Mouse (Mus musculus) myocyte (in vitro differentiated cells): ENCODE measurements around the gene Ap5b1. TPM values are rescaled to one million over a fixed set of nuclear protein-coding genes. Genes with fewer than 3 reads are reported as not detected.
A peak's percentile ranks its signal among the peaks of the same experiment; 100 is the strongest.

Experiments used
- H3K27me3 ChIP-seq: one replicate; pipeline ENCODE4 v1.6.1; 2011; ENCODE audit not compliant: control insufficient read depth, insufficient read depth, insufficient read length
- H3K36me3 ChIP-seq: one replicate; pipeline ENCODE4 v1.6.1; 2011; ENCODE audit not compliant: control insufficient read depth, insufficient read depth
- H3K4me2 ChIP-seq: one replicate; pipeline ENCODE4 v1.6.1; 2011; ENCODE audit warnings: low read depth, control low read depth
- H3K4me3 ChIP-seq: one replicate; pipeline ENCODE4 v1.5.1; 2011; ENCODE audit warnings: mild to moderate bottlenecking, control low read depth, moderate library complexity
- H3K79me2 ChIP-seq: one replicate; pipeline ENCODE4 v1.6.1; 2011; ENCODE audit not compliant: control insufficient read depth, insufficient read depth
- H3ac ChIP-seq: one replicate; pipeline ENCODE4 v1.6.1; 2011; ENCODE audit not compliant: control insufficient read depth, insufficient read length
- CEBPB ChIP-seq: IDR thresholded peaks from 2 replicates; pipeline ENCODE4 v1.6.1; 2011; ENCODE audit warnings: mild to moderate bottlenecking, moderate library complexity; ENCODE audit not compliant: poor library complexity, insufficient read depth, severe bottlenecking
- E2F4 ChIP-seq: IDR thresholded peaks from one replicate; pipeline ENCODE4 v1.6.1; 2011; ENCODE audit warnings: mild to moderate bottlenecking, control low read depth, moderate library complexity; ENCODE audit not compliant: insufficient read depth
- MAX ChIP-seq: IDR thresholded peaks from one replicate; pipeline ENCODE4 v1.6.1; 2011; ENCODE audit warnings: low read depth, mild to moderate bottlenecking, control low read depth
- MYOD1 ChIP-seq, 3 experiments: IDR thresholded peaks; one replicate each; pipeline ENCODE4 v1.6.1; 2011; ENCODE audit warnings: control low read depth in 2 of 3, low read depth in 2 of 3, mild to moderate bottlenecking in 2 of 3, moderate library complexity in 1 of 3; ENCODE audit not compliant: insufficient read length in 2 of 3, control insufficient read depth in 1 of 3
- MYOG ChIP-seq, 3 experiments: IDR thresholded peaks; one replicate each; pipeline ENCODE4 v1.6.1; 2011; ENCODE audit warnings: control low read depth in 2 of 3, low read depth in 2 of 3, mild to moderate bottlenecking in 2 of 3; ENCODE audit not compliant: insufficient read length in 2 of 3, control insufficient read depth in 1 of 3, insufficient read depth in 1 of 3
- POLR2A ChIP-seq: IDR thresholded peaks from one replicate; pipeline ENCODE4 v1.6.1; 2011; ENCODE audit warnings: low read depth, mild to moderate bottlenecking, control low read depth, moderate library complexity; ENCODE audit not compliant: insufficient read length
- POLR2AphosphoS2 ChIP-seq: IDR thresholded peaks from one replicate; pipeline ENCODE4 v1.6.1; 2011; ENCODE audit warnings: low read depth, control low read depth; ENCODE audit not compliant: insufficient read length
- REST ChIP-seq: IDR thresholded peaks from one replicate; pipeline ENCODE4 v1.6.1; 2011; ENCODE audit warnings: mild to moderate bottlenecking, control low read depth, moderate library complexity; ENCODE audit not compliant: insufficient read depth, insufficient read length
- SRF ChIP-seq: IDR thresholded peaks from one replicate; pipeline ENCODE4 v1.6.1; 2011; ENCODE audit warnings: low read depth; ENCODE audit not compliant: control insufficient read depth, insufficient read length
- TCF12 ChIP-seq: IDR thresholded peaks from one replicate; pipeline ENCODE4 v1.6.1; 2011; ENCODE audit warnings: mild to moderate bottlenecking, control low read depth; ENCODE audit not compliant: poor library complexity, insufficient read depth, severe bottlenecking
- TCF3 ChIP-seq: IDR thresholded peaks from one replicate; pipeline ENCODE4 v1.6.1; 2011; ENCODE audit warnings: low read depth, control low read depth; ENCODE audit not compliant: insufficient read length
- USF1 ChIP-seq: IDR thresholded peaks from one replicate; pipeline ENCODE4 v1.6.1; 2011; ENCODE audit warnings: low read depth, mild to moderate bottlenecking, control low read depth, moderate library complexity
- polyA plus RNA-seq: library from polyadenylated mRNA; unstranded; fragments of >200 nt; fragmentation: generic; extraction: Trizol; gene quantifications from one replicate; pipeline ENCODE4 v1.2.1, GENCODE M21; 2012; ENCODE audit warnings: missing spikeins

Gene Ap5b1
- polyA plus RNA-seq, 1 experiment: 3.2 TPM

- H3K4me2 ChIP-seq: no peak overlapping the region
- H3K36me3 ChIP-seq: no peaks in the 10 kb centered on the region
- no peaks in the 10 kb centered on the region for H3K27me3 ChIP-seq
- TF ChIP-seq POLR2A (no peak), SRF (no peak), E2F4 (no peak), USF1 (no peak), POLR2AphosphoS2 (no peak), MYOD1 (IDR thresholded peaks at IDR 0.05; ENCODE audit: control insufficient read depth in 1 of 3, insufficient read length in 2 of 3, low read depth in 2 of 3) (no peak), MYOG (IDR thresholded peaks at IDR 0.05; ENCODE audit: control insufficient read depth in 1 of 3, insufficient read depth in 1 of 3, insufficient read length in 2 of 3, low read depth in 2 of 3) (no peak), MAX (no peak), CEBPB (no peak), TCF12 (no peak)
- no peak overlapping the region for H3K4me3 ChIP-seq
- H3K79me2 ChIP-seq: no peaks in the 10 kb centered on the region
- H3ac ChIP-seq: no peak overlapping the region
Observed at GRCm38 (mm10) chr19:5591888-5592287, 24.1 kb downstream of the Ap5b1 start.

- Histone ChIP-seq H3K79me2 (no peaks in the 10 kb centered on the region), H3K4me3 (no peak overlapping the region), H3K4me2 (no peak overlapping the region), H3K36me3 (peaks cover 7% of the 10 kb centered on the region), H3K27me3 (no peaks in the 10 kb centered on the region), H3ac (no peak overlapping the region)
- TF ChIP-seq CEBPB: no peak
- TF ChIP-seq E2F4: no peak
Observed at GRCm38 (mm10) chr19:5599224-5599623, 31.4 kb downstream of the Ap5b1 start.

- Histone ChIP-seq H3K4me2 (peak within 1 kb of the TSS; percentile 89), H3K79me2 (no peaks in the 10 kb centered on the region), H3K36me3 (peaks cover 21% of the 10 kb centered on the region), H3K27me3 (no peaks in the 10 kb centered on the region), H3ac (peak within 1 kb of the TSS; percentile 28), H3K4me3 (peak within 1 kb of the TSS; percentile 60)
- TF ChIP-seq CEBPB (no peak), TCF3 (no peak), MAX (no peak), MYOD1 (IDR thresholded peaks at IDR 0.05; ENCODE audit: control insufficient read depth in 1 of 3, insufficient read length in 2 of 3, low read depth in 2 of 3) (peak in 1 of 3 experiments; percentile 5), E2F4 (peak; percentile 89), POLR2A (peak; percentile 75), MYOG (IDR thresholded peaks at IDR 0.05; ENCODE audit: control insufficient read depth in 1 of 3, insufficient read depth in 1 of 3, insufficient read length in 2 of 3, low read depth in 2 of 3) (no peak), REST (no peak), POLR2AphosphoS2 (peak; percentile 87)
Observed at GRCm38 (mm10) chr19:5601752-5602541, 34.1 kb downstream of the Ap5b1 start, which contains the start of gene Rnaseh2c. Gene Rnaseh2c (plus strand): TSS chr19:5601873.

- TF ChIP-seq MYOG (IDR thresholded peaks at IDR 0.05; ENCODE audit: control insufficient read depth in 1 of 3, insufficient read depth in 1 of 3, insufficient read length in 2 of 3, low read depth in 2 of 3): no peak
- no peak for TF ChIP-seq TCF3
- TF ChIP-seq SRF: no peak
- no peak for TF ChIP-seq E2F4
- no peak for TF ChIP-seq USF1
- TF ChIP-seq MAX: no peak
- no peak for TF ChIP-seq POLR2A
- no peak for TF ChIP-seq TCF12
- TF ChIP-seq CEBPB: no peak
- TF ChIP-seq POLR2AphosphoS2: no peak
- no peak for TF ChIP-seq REST
- no peak for TF ChIP-seq MYOD1 (IDR thresholded peaks at IDR 0.05; ENCODE audit: control insufficient read depth in 1 of 3, insufficient read length in 2 of 3, low read depth in 2 of 3)
- H3K4me2 ChIP-seq: no peak overlapping the region
- peaks cover 31% of the 10 kb centered on the region for H3K36me3 ChIP-seq
- H3K27me3 ChIP-seq: no peaks in the 10 kb centered on the region
- H3K4me3 ChIP-seq: peak overlapping the region; percentile 60
- H3K79me2 ChIP-seq: no peaks in the 10 kb centered on the region
- H3ac ChIP-seq: no peak overlapping the region
Observed at GRCm38 (mm10) chr19:5603664-5604063, 35.8 kb downstream of the Ap5b1 start.

- Histone ChIP-seq H3K27me3 (no peaks in the 10 kb centered on the region), H3K4me2 (no peak overlapping the region), H3K79me2 (peaks cover 7% of the 10 kb centered on the region), H3ac (no peak overlapping the region), H3K36me3 (peaks cover 31% of the 10 kb centered on the region), H3K4me3 (no peak overlapping the region)
- TF ChIP-seq TCF3 (no peak), SRF (no peak), CEBPB (no peak), MYOG (IDR thresholded peaks at IDR 0.05; ENCODE audit: control insufficient read depth in 1 of 3, insufficient read depth in 1 of 3, insufficient read length in 2 of 3, low read depth in 2 of 3) (no peak), POLR2A (no peak), POLR2AphosphoS2 (no peak), MAX (no peak), E2F4 (no peak), MYOD1 (IDR thresholded peaks at IDR 0.05; ENCODE audit: control insufficient read depth in 1 of 3, insufficient read length in 2 of 3, low read depth in 2 of 3) (no peak), USF1 (no peak), TCF12 (no peak), REST (no peak)
Observed at GRCm38 (mm10) chr19:5605126-5605525, 37.3 kb downstream of the Ap5b1 start.
